Mouse (Mus musculus) bone marrow, adult 2 months (tissue): ENCODE results near the gene Adgrf5.

ENCODE experiments used
- CTCF ChIP-seq: fragments of 200-500 bp; IDR thresholded peaks from 2 replicates; pipeline ENCODE4 v1.5.1; 2011; ENCODE audit warnings: low read length, control low read depth; ENCODE audit not compliant: control insufficient read depth, insufficient read depth
- POLR2A ChIP-seq: fragments of 200-500 bp; IDR thresholded peaks from 2 replicates; pipeline ENCODE4 v1.6.1; 2011; ENCODE audit warnings: low read depth, mild to moderate bottlenecking, control low read depth, low read length, borderline replicate concordance; ENCODE audit not compliant: control insufficient read depth

GRCm38 (mm10) chr17:43398612-43399011, 38.4 kb downstream of the Adgrf5 start:
- TF ChIP-seq CTCF (no peak), POLR2A (no peak)
